22 mouse cellular contexts compared by ENCODE assay signal in the genomic region with DNA sequence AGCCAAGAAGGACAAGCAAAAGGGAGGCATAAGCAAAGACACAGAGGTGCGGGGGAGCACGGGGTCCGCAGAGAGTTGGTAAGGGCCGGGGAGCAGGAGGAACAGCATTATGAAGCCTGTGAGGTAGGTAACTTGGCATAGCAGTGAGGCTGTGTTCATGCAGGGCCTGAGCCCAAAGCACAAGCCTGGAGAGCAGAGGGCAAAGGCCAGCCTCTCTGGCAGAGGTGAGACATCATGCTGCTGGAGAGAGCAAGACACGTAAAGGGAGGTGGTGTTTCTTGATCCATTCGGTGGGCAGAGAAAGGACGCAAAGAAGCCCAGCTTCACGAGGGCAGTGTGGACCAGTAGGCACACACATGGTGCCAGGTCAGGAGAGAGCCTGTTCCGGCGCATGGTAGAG. TPM values are rescaled to one million over a fixed set of nuclear protein-coding genes. Genes with fewer than 3 reads are reported as not detected.
DNase-seq lines count a peak whose midpoint lies in the region; ATAC-seq and TF ChIP-seq lines count a peak whose summit lies in the region.
"Had no signal": no experiment of that assay in that cellular context is flagged by ENCODE, and none has a peak within 500 bp of the region (broad histone marks: within the 10 kb centered on the region; RNA-seq: fewer than 3 reads in every experiment).

No protein-coding gene starts in this region.

- no peak for TF ChIP-seq CTCF in hindbrain, postnatal 0 days (IDR thresholded peaks at IDR 0.05; ENCODE audit: low read depth)
- no peak for TF ChIP-seq CTCF in E14TG2a.4 (conservative IDR thresholded peaks at IDR 0.05; ENCODE audit: low read length)
- no peak for TF ChIP-seq CTCF in ES-Bruce4 (IDR thresholded peaks at IDR 0.05; ENCODE audit: low read depth, low read length)

- no peak overlapping the region for H3K4me2 ChIP-seq in hindbrain, postnatal 0 days (ENCODE audit: low read depth, low read length)
- H3K4me2 ChIP-seq in kidney, embryonic 16.5 days (replicated peaks; ENCODE audit: low read depth, low read length), result no peak overlapping the region
- H3K4me2 ChIP-seq: embryonic facial prominence, embryonic 13.5 days; heart, embryonic 13.5 days; hindbrain, embryonic 12.5 days had no signal

- ATAC-seq in hindbrain, postnatal 0 days, result no peak
- ATAC-seq in kidney, embryonic 16.5 days (ENCODE audit: low FRiP score, low TSS enrichment), result no peak
- ATAC-seq: Patski had no signal

- no peak for TF ChIP-seq POLR2A in ES-Bruce4 (IDR thresholded peaks at IDR 0.05; ENCODE audit: insufficient read depth, low read length)

- H3K4me1 ChIP-seq in hindbrain, embryonic 10.5 days (replicated peaks), result peaks cover 19% of the 10 kb centered on the region
- H3K4me1 ChIP-seq in hindbrain, postnatal 0 days (ENCODE audit: insufficient read depth, low read length), result no peaks in the 10 kb centered on the region
- no peaks in the 10 kb centered on the region for H3K4me1 ChIP-seq in kidney, embryonic 16.5 days (ENCODE audit: insufficient read depth, low read length)
- H3K4me1 ChIP-seq in E14TG2a.4 (replicated peaks; ENCODE audit: low read depth, low read length) (peaks cover 60% of the 10 kb centered on the region), ES-Bruce4 (ENCODE audit: control insufficient read depth, insufficient read depth, low read length) (peaks cover under 1% of the 10 kb centered on the region)
- H3K4me1 ChIP-seq: embryonic facial prominence, embryonic 13.5 days; heart, embryonic 13.5 days; hindbrain, embryonic 12.5 days had no signal

- TF ChIP-seq EP300 in ES-Bruce4 (IDR thresholded peaks at IDR 0.05; ENCODE audit: insufficient read depth, low read depth, low read length), result no peak

- H3K9ac ChIP-seq in hindbrain, postnatal 0 days (replicated peaks; ENCODE audit: low read length), result no peak overlapping the region
- H3K9ac ChIP-seq in kidney, embryonic 16.5 days (replicated peaks; ENCODE audit: low read length), result no peak overlapping the region
- H3K9ac ChIP-seq in ES-Bruce4 (ENCODE audit: low read depth, poor library complexity, severe bottlenecking), result 0 out of 2 replicates have a peak overlapping the region, but pooled peaks have one; percentile 28
- H3K9ac ChIP-seq: embryonic facial prominence, embryonic 13.5 days; heart, embryonic 13.5 days; hindbrain, embryonic 12.5 days had no signal

- peaks cover 21% of the 10 kb centered on the region for H3K27me3 ChIP-seq in hindbrain, embryonic 10.5 days (ENCODE audit: insufficient read depth, poor library complexity, severe bottlenecking)
- H3K27me3 ChIP-seq in hindbrain, postnatal 0 days (ENCODE audit: insufficient read depth, low read length), result 0 out of 2 replicates have a peak, but pooled peaks cover 6% of the 10 kb centered on the region
- H3K27me3 ChIP-seq in kidney, embryonic 16.5 days (ENCODE audit: insufficient read depth, low read length), result peaks cover 17% of the 10 kb centered on the region; the same call in 1 of the 2 replicates
- H3K27me3 ChIP-seq in E14TG2a.4 (ENCODE audit: insufficient read depth, low read length) (no peaks in the 10 kb centered on the region), ES-Bruce4 (ENCODE audit: control insufficient read depth, insufficient read depth, low read length, poor library complexity, severe bottlenecking) (no peaks in the 10 kb centered on the region)

- H3K36me3 ChIP-seq in hindbrain, embryonic 10.5 days, result no peaks in the 10 kb centered on the region
- no peaks in the 10 kb centered on the region for H3K36me3 ChIP-seq in hindbrain, postnatal 0 days (ENCODE audit: insufficient read depth, low read length)
- no peaks in the 10 kb centered on the region for H3K36me3 ChIP-seq in kidney, embryonic 16.5 days (ENCODE audit: insufficient read depth, low read length)
- peaks cover 3% of the 10 kb centered on the region for H3K36me3 ChIP-seq in E14TG2a.4 (ENCODE audit: insufficient read depth, low read length)
- H3K36me3 ChIP-seq in ES-Bruce4 (ENCODE audit: control insufficient read depth, insufficient read depth, low read length, poor library complexity, severe bottlenecking), result no peaks in the 10 kb centered on the region
- H3K36me3 ChIP-seq: embryonic facial prominence, embryonic 13.5 days; heart, embryonic 13.5 days; hindbrain, embryonic 12.5 days had no signal

- H3K27ac ChIP-seq in hindbrain, embryonic 10.5 days, result 0 out of 2 replicates have a peak overlapping the region, but pooled peaks have one; percentile 24
- H3K27ac ChIP-seq in hindbrain, postnatal 0 days, result no peak overlapping the region
- H3K27ac ChIP-seq in kidney, embryonic 16.5 days (ENCODE audit: low read length), result no peak overlapping the region
- H3K27ac ChIP-seq in ES-Bruce4 (ENCODE audit: insufficient read depth, low read length), result peak overlapping the region; percentile 76
- H3K27ac ChIP-seq: embryonic facial prominence, embryonic 13.5 days; heart, embryonic 13.5 days; hindbrain, embryonic 12.5 days had no signal

- no peaks in the 10 kb centered on the region for H3K9me3 ChIP-seq in hindbrain, embryonic 10.5 days
- H3K9me3 ChIP-seq in hindbrain, postnatal 0 days (ENCODE audit: low read length), result no peaks in the 10 kb centered on the region
- no peaks in the 10 kb centered on the region for H3K9me3 ChIP-seq in kidney, embryonic 16.5 days (ENCODE audit: low read length)
- H3K9me3 ChIP-seq in E14TG2a.4 (ENCODE audit: low read length) (0 out of 2 replicates have a peak, but pooled peaks cover 3% of the 10 kb centered on the region), ES-Bruce4 (replicated peaks; ENCODE audit: control insufficient read depth, insufficient read depth, low read length, poor library complexity, severe bottlenecking) (no peaks in the 10 kb centered on the region)
- H3K9me3 ChIP-seq: embryonic facial prominence, embryonic 13.5 days; heart, embryonic 13.5 days; hindbrain, embryonic 12.5 days had no signal

- 90% methylated on average over 10 of the region's 10 CpGs for WGBS in hindbrain, embryonic 10.5 days
- 93% methylated on average over 10 of the region's 10 CpGs for WGBS in hindbrain, postnatal 0 days
- 93% methylated on average over 10 of the region's 10 CpGs for WGBS in kidney, embryonic 16.5 days

- no peak overlapping the region for H3K4me3 ChIP-seq in hindbrain, embryonic 10.5 days
- H3K4me3 ChIP-seq in hindbrain, postnatal 0 days (ENCODE audit: low read length), result no peak overlapping the region
- no peak overlapping the region for H3K4me3 ChIP-seq in kidney, embryonic 16.5 days (ENCODE audit: low read length)
- H3K4me3 ChIP-seq in E14TG2a.4 (replicated peaks; ENCODE audit: low read length) (peak overlapping the region; percentile 79), ES-Bruce4 (ENCODE audit: low read depth, low read length) (peak overlapping the region; percentile 6)
- H3K4me3 ChIP-seq: embryonic facial prominence, embryonic 13.5 days; heart, embryonic 13.5 days; hindbrain, embryonic 12.5 days had no signal

- no peak for DNase-seq in hindbrain, embryonic 10.5 days (ENCODE audit: low spot score)
- no peak for DNase-seq in hindbrain, postnatal 0 days (ENCODE audit: low spot score)
- DNase-seq in kidney, adult 8-10 months, result peak; percentile 10 to 15
- no peak for DNase-seq in right cerebral cortex, postnatal 10 days (ENCODE audit: low spot score in 2 of 2)
- DNase-seq in layer of hippocampus, postnatal 36 days, result no peak
- DNase-seq: adrenal gland, adult 2 months; adrenal gland, postnatal 25 days; cerebellum, adult 18-20 months; cerebellum, adult 9-11 months; cerebellum, postnatal 36 days; gastrocnemius, postnatal 14 days; heart, postnatal 36 days had no signal

RNA-seq across cellular contexts. Expression of a gene that starts 44.8 kb away (rescaled TPM):
- polyA plus RNA-seq in hindbrain, embryonic 10.5 days (2016; fragmentation: Nextera tagmentation; extraction: Ambion mirVana), result 2.5 and 2.6 TPM in 2 replicates
- 23.1 and 25.1 TPM in 2 replicates for total RNA-seq in hindbrain, postnatal 0 days (2014; rRNA removed)
- polyA plus RNA-seq in hindbrain, postnatal 0 days (2015; fragmentation: Nextera tagmentation; extraction: Ambion mirVana), result 2.5 and 2.7 TPM in 2 replicates
- not detected in 2 replicates for polyA plus RNA-seq in kidney, embryonic 16.5 days (2015; fragmentation: Nextera tagmentation; extraction: Ambion mirVana)
- polyA plus RNA-seq in ES-Bruce4 (2011; ENCODE audit: insufficient read depth, insufficient read length, low read depth, missing spikeins), result 0.37 and 0.50 TPM in 2 replicates
- 1 to 10 TPM; 9.7 to 10.0 TPM for total RNA-seq in layer of hippocampus, postnatal 36 days (2021)
- total RNA-seq: adrenal gland, adult 2 months; adrenal gland, postnatal 25 days; gastrocnemius, postnatal 14 days; heart, adult 8-10 months; heart, postnatal 36 days had no signal
- polyA plus RNA-seq: embryonic facial prominence, embryonic 13.5 days; gonadal fat pad, adult 2 months; heart, embryonic 13.5 days; heart, postnatal 0 days; Patski had no signal

Comparison
In these comparisons a context has a peak if more than half of its experiments do, and no peak if none do; other contexts are left out.
1. H3K27ac ChIP-seq: peak in hindbrain, embryonic 10.5 days (single experiment) and ES-Bruce4 (single experiment); none in hindbrain, postnatal 0 days (single experiment) and kidney, embryonic 16.5 days (single experiment).
2. DNase-seq: peak in kidney, adult 8-10 months (2 of 2); none in hindbrain, embryonic 10.5 days (single experiment), hindbrain, postnatal 0 days (single experiment), right cerebral cortex, postnatal 10 days (0 of 2) and layer of hippocampus, postnatal 36 days (0 of 2).
3. H3K4me3 ChIP-seq: peak in E14TG2a.4 (single experiment) and ES-Bruce4 (single experiment); none in hindbrain, embryonic 10.5 days (single experiment), hindbrain, postnatal 0 days (single experiment) and kidney, embryonic 16.5 days (single experiment).